ENCODE assay signal across 8 mouse cellular contexts in genomic region chr9:120866709-120867108, GRCm38 (mm10).
DNase-seq lines count a peak whose midpoint lies in the region; ATAC-seq lines count a peak whose summit lies in the region.

No protein-coding gene starts in this region.

- no peak overlapping the region for H3K4me3 ChIP-seq in forebrain, embryonic 15.5 days
- no peak overlapping the region for H3K4me3 ChIP-seq in intestine, embryonic 15.5 days (replicated peaks)

- no peaks in the 10 kb centered on the region for H3K9me3 ChIP-seq in forebrain, embryonic 15.5 days
- no peaks in the 10 kb centered on the region for H3K9me3 ChIP-seq in intestine, embryonic 15.5 days

- WGBS in forebrain, embryonic 15.5 days, result 9% methylated on average over 4 of the region's 4 CpGs
- WGBS in intestine, embryonic 15.5 days, result 33% methylated on average over 4 of the region's 4 CpGs

- peak; percentile 23; the same call in 1 of the 2 replicates for ATAC-seq in forebrain, embryonic 15.5 days (replicated peaks)
- ATAC-seq in intestine, embryonic 15.5 days, result peak; percentile 58

- no peaks in the 10 kb centered on the region for H3K27me3 ChIP-seq in forebrain, embryonic 15.5 days
- H3K27me3 ChIP-seq in intestine, embryonic 15.5 days (replicated peaks), result no peaks in the 10 kb centered on the region

- DNase-seq in adrenal gland, adult 2 months, result peak; percentile 23
- no peak for DNase-seq in adrenal gland, postnatal 4 days (ENCODE audit: low spot score in 2 of 2)
- DNase-seq in right cerebral cortex, postnatal 14 days, result peak; percentile 33
- no peak for DNase-seq in right cerebral cortex, adult 2 months (ENCODE audit: low spot score in 2 of 2)
- DNase-seq in mesoderm, embryonic 11.5 days (ENCODE audit: low read depth, low spot score), result peak; percentile 74
- DNase-seq in thymus, postnatal 25 days, result peak; percentile 18

- H3K4me1 ChIP-seq in forebrain, embryonic 15.5 days, result peaks cover 71% of the 10 kb centered on the region
- H3K4me1 ChIP-seq in intestine, embryonic 15.5 days (replicated peaks), result peaks cover 15% of the 10 kb centered on the region

- H3K4me2 ChIP-seq in forebrain, embryonic 15.5 days (replicated peaks), result no peak overlapping the region
- H3K4me2 ChIP-seq in intestine, embryonic 15.5 days (replicated peaks), result no peak overlapping the region

- no peak overlapping the region for H3K9ac ChIP-seq in forebrain, embryonic 15.5 days (replicated peaks)
- no peak overlapping the region for H3K9ac ChIP-seq in intestine, embryonic 15.5 days

- H3K36me3 ChIP-seq in forebrain, embryonic 15.5 days, result no peaks in the 10 kb centered on the region
- H3K36me3 ChIP-seq in intestine, embryonic 15.5 days, result no peaks in the 10 kb centered on the region

- peak overlapping the region; percentile 82 for H3K27ac ChIP-seq in forebrain, embryonic 15.5 days (replicated peaks)
- H3K27ac ChIP-seq in intestine, embryonic 15.5 days, result no peak overlapping the region

Comparison
In these comparisons a context has a peak if more than half of its experiments do, and no peak if none do; other contexts are left out.
1. DNase-seq: peak in adrenal gland, adult 2 months (single experiment), right cerebral cortex, postnatal 14 days (single experiment), mesoderm, embryonic 11.5 days (single experiment) and thymus, postnatal 25 days (single experiment); none in adrenal gland, postnatal 4 days (0 of 2) and right cerebral cortex, adult 2 months (0 of 2).